8 mouse cellular contexts compared by ENCODE assay signal in genomic region chr5:33274085-33274952, GRCm38 (mm10). TPM values are rescaled to one million over a fixed set of nuclear protein-coding genes. Genes with fewer than 3 reads are reported as not detected.
A peak's percentile ranks its signal among the peaks of the same experiment; 100 is the strongest.
DNase-seq lines count a peak whose midpoint lies in the region; ATAC-seq and TF ChIP-seq lines count a peak whose summit lies in the region.

No protein-coding gene starts in this region.

- H3K4me2 ChIP-seq in lung, embryonic 16.5 days (ENCODE audit: low read depth, low read length) = peak overlapping the region; percentile 90

- peak in 2 of 3 experiments; percentile 7 to 12; a peak in 1 of 6 replicates for TF ChIP-seq CTCF in MEL (IDR thresholded peaks at IDR 0.05 in 2 of 3, conservative IDR thresholded peaks at IDR 0.05 in 1 of 3; ENCODE audit: control insufficient read depth in 1 of 3, insufficient read depth in 1 of 3, low read depth in 2 of 3, low read length in 3 of 3, poor library complexity in 1 of 3, severe bottlenecking in 1 of 3)
- TF ChIP-seq CTCF in cerebellum, adult 2 months (IDR thresholded peaks at IDR 0.05; ENCODE audit: borderline replicate concordance, insufficient read depth, low read depth, low read length) = no peak

- no peak for TF ChIP-seq RAD21 in MEL (IDR thresholded peaks at IDR 0.05; ENCODE audit: low read depth, low read length)

- TF ChIP-seq POLR2A in MEL (IDR thresholded peaks at IDR 0.05; ENCODE audit: control insufficient read depth in 1 of 2, insufficient read depth in 1 of 2, low read depth in 1 of 2, low read length in 2 of 2, poor library complexity in 1 of 2) = peak; percentile 85 to 92
- TF ChIP-seq POLR2A in cerebellum, adult 2 months (IDR thresholded peaks at IDR 0.05; ENCODE audit: borderline replicate concordance, insufficient read depth, low read length) = peak; percentile 58

- DNase-seq in MEL (ENCODE audit: low read depth, low spot score) = peak; percentile 97
- DNase-seq in cerebellum, adult 2 months = peak; percentile 92 to 96
- DNase-seq in forelimb bud, embryonic 11.5 days (ENCODE audit: low read depth, low spot score) = peak; percentile 98
- peak; percentile 45 for DNase-seq in layer of hippocampus, adult 9-10 months (ENCODE audit: low spot score)
- DNase-seq in ovary, postnatal 10 days (ENCODE audit: low spot score) = peak; percentile 84
- DNase-seq in thymus, postnatal 10 days (ENCODE audit: low spot score in 2 of 2) = peak; percentile 89 to 95

- peak overlapping the region; percentile 94 for H3K9ac ChIP-seq in MEL (ENCODE audit: control insufficient read depth, low read depth, low read length, poor library complexity, severe bottlenecking)
- H3K9ac ChIP-seq in lung, embryonic 16.5 days (ENCODE audit: low read length) = peak overlapping the region; percentile 85

- peak overlapping the region; percentile 74 for H3K4me3 ChIP-seq in MEL (ENCODE audit: control insufficient read depth in 1 of 2, insufficient read depth in 1 of 2, low read depth in 2 of 2, low read length in 2 of 2)
- H3K4me3 ChIP-seq in cerebellum, adult 2 months (replicated peaks; ENCODE audit: insufficient read depth, low read depth, low read length) = peak overlapping the region; percentile 96
- H3K4me3 ChIP-seq in lung, embryonic 16.5 days (ENCODE audit: low read length) = peak overlapping the region; percentile 76

- H3K4me1 ChIP-seq in MEL (ENCODE audit: control insufficient read depth in 1 of 2, insufficient read depth in 2 of 2, low read length in 2 of 2) = peaks cover 24 to 57% of the 10 kb centered on the region in 2 experiments
- peaks cover 26% of the 10 kb centered on the region for H3K4me1 ChIP-seq in cerebellum, adult 2 months (ENCODE audit: control insufficient read depth, insufficient read depth, low read length)
- H3K4me1 ChIP-seq in lung, embryonic 16.5 days (replicated peaks; ENCODE audit: control insufficient read depth, insufficient read depth, low read length) = peaks cover 28% of the 10 kb centered on the region

- no peaks in the 10 kb centered on the region for H3K27me3 ChIP-seq in MEL (ENCODE audit: control insufficient read depth in 1 of 2, insufficient read depth in 2 of 2, low read length in 2 of 2)
- H3K27me3 ChIP-seq in cerebellum, adult 2 months (ENCODE audit: control insufficient read depth, insufficient read depth, low read length) = no peaks in the 10 kb centered on the region
- H3K27me3 ChIP-seq in lung, embryonic 16.5 days (ENCODE audit: control insufficient read depth, insufficient read depth, low read depth, low read length) = no peaks in the 10 kb centered on the region

- under 1% methylated on average over 97 of the region's 97 CpGs for WGBS in cerebellum, adult 2 months
- under 1% methylated on average over 56 of the region's 97 CpGs for WGBS in lung, embryonic 16.5 days

- ATAC-seq in hematopoietic stem cell, adult 5-6 weeks (replicated peaks in 1 of 2; ENCODE audit: insufficient read depth in 1 of 2, low FRiP score in 2 of 2, low TSS enrichment in 1 of 2, low read depth in 1 of 2, poor library complexity in 2 of 2, severe bottlenecking in 2 of 2) = peak; percentile 50 to 63
- peak; percentile 65 for ATAC-seq in lung, embryonic 16.5 days (ENCODE audit: low read depth)

- 0 out of 4 replicates have a peak, but pooled peaks of 1 of the 2 experiments have one; percentile 35 for TF ChIP-seq EP300 in MEL (IDR thresholded peaks at IDR 0.05; ENCODE audit: low read depth in 1 of 2, low read length in 2 of 2)

- H3K9me3 ChIP-seq in MEL (replicated peaks; ENCODE audit: insufficient read depth, low read length) = no peaks in the 10 kb centered on the region
- H3K9me3 ChIP-seq in lung, embryonic 16.5 days (ENCODE audit: control insufficient read depth, low read length) = no peaks in the 10 kb centered on the region

- peaks cover 13 to 56% of the 10 kb centered on the region in 2 experiments for H3K36me3 ChIP-seq in MEL (ENCODE audit: control insufficient read depth in 1 of 2, insufficient read depth in 2 of 2, low read length in 2 of 2)
- H3K36me3 ChIP-seq in lung, embryonic 16.5 days (ENCODE audit: control insufficient read depth, insufficient read depth, low read length) = peaks cover 3% of the 10 kb centered on the region

- peak overlapping the region; percentile 95 for H3K27ac ChIP-seq in MEL (ENCODE audit: control insufficient read depth, low read depth, low read length)
- peak overlapping the region; percentile 97 for H3K27ac ChIP-seq in cerebellum, adult 2 months (ENCODE audit: insufficient read depth, low read length)
- H3K27ac ChIP-seq in lung, embryonic 16.5 days (ENCODE audit: low read length) = peak overlapping the region; percentile 96

- H3K79me2 ChIP-seq in MEL (ENCODE audit: control insufficient read depth, insufficient read depth, low read length, poor library complexity) = peaks cover 52% of the 10 kb centered on the region

TF ChIP-seq in MEL, 35 proteins besides CTCF, POLR2A, EP300 and RAD21 (continues in another document):
- TF ChIP-seq HCFC1 (IDR thresholded peaks at IDR 0.05; ENCODE audit: low read depth, low read length) (peak; percentile 75), POLR2AphosphoS5 (IDR thresholded peaks at IDR 0.05; ENCODE audit: borderline replicate concordance, low read depth, low read length) (no peak; the same call in 1 of the 2 replicates), MYC (IDR thresholded peaks at IDR 0.05; ENCODE audit: low read depth, low read length) (no peak; the same call in 1 of the 2 replicates), JUND (IDR thresholded peaks at IDR 0.05; ENCODE audit: low read depth, low read length) (no peak), CHD2 (IDR thresholded peaks at IDR 0.05; ENCODE audit: low read length) (no peak), TCF12 (IDR thresholded peaks at IDR 0.05; ENCODE audit: low read depth, low read length) (peak; percentile 56), ELF1 (IDR thresholded peaks at IDR 0.05; ENCODE audit: low read depth, low read length) (peak; percentile 15; the same call in 1 of the 2 replicates), UBTF (IDR thresholded peaks at IDR 0.05; ENCODE audit: borderline replicate concordance, insufficient read depth, low read depth, low read length) (no peak), MXI1 (IDR thresholded peaks at IDR 0.05; ENCODE audit: low read depth, low read length) (peak; percentile 71), USF2 (IDR thresholded peaks at IDR 0.05; ENCODE audit: borderline replicate concordance in 1 of 2, insufficient read depth in 1 of 2, low read depth in 1 of 2, low read length in 2 of 2) (no peak), MAFK (IDR thresholded peaks at IDR 0.05; ENCODE audit: borderline replicate concordance, low read depth, low read length) (no peak), ETS1 (IDR thresholded peaks at IDR 0.05; ENCODE audit: low read depth, low read length) (peak; percentile 8; the same call in 1 of the 2 replicates), TBP (IDR thresholded peaks at IDR 0.05; ENCODE audit: low read depth, low read length) (no peak), CHD1 (IDR thresholded peaks at IDR 0.05; ENCODE audit: low read depth, low read length) (peak; percentile 71; the same call in 1 of the 2 replicates), ZKSCAN1 (IDR thresholded peaks at IDR 0.05; ENCODE audit: low read depth, low read length) (no peak), E2F4 (IDR thresholded peaks at IDR 0.05; ENCODE audit: borderline replicate concordance, low read depth, low read length) (no peak), GABPA (IDR thresholded peaks at IDR 0.05; ENCODE audit: low read depth, low read length) (no peak), ZC3H11A (IDR thresholded peaks at IDR 0.05; ENCODE audit: low read depth, low read length) (no peak), NELFE (IDR thresholded peaks at IDR 0.05; ENCODE audit: low read depth, low read length) (peak; percentile 91), SIN3A (IDR thresholded peaks at IDR 0.05; ENCODE audit: low read length) (no peak; the same call in 1 of the 2 replicates), KAT2A (conservative IDR thresholded peaks at IDR 0.05; ENCODE audit: low read depth, low read length) (no peak; the same call in 1 of the 2 replicates), USF1 (IDR thresholded peaks at IDR 0.05; ENCODE audit: low read depth, low read length) (no peak), RCOR1 (IDR thresholded peaks at IDR 0.05; ENCODE audit: low read depth, low read length) (no peak), MAX (IDR thresholded peaks at IDR 0.05; ENCODE audit: low read length) (peak; percentile 24; the same call in 1 of the 2 replicates), ZMIZ1 (IDR thresholded peaks at IDR 0.05; ENCODE audit: low read depth, low read length) (peak; percentile 72), MYB (IDR thresholded peaks at IDR 0.05; ENCODE audit: low read depth, low read length) (no peak), SMC3 (IDR thresholded peaks at IDR 0.05; ENCODE audit: low read depth, low read length) (no peak), MAZ (IDR thresholded peaks at IDR 0.05; ENCODE audit: low read depth, low read length) (peak; percentile 12), ZNF384 (IDR thresholded peaks at IDR 0.05; ENCODE audit: low read depth, low read length) (0 out of 2 replicates have a peak, but pooled peaks have one; percentile 62), BHLHE40 (IDR thresholded peaks at IDR 0.05; ENCODE audit: borderline replicate concordance, low read depth, low read length) (peak; percentile 57), MEF2A (IDR thresholded peaks at IDR 0.05; ENCODE audit: extremely low read depth, insufficient replicate concordance, low read depth, low read length, poor library complexity, severe bottlenecking) (peak; percentile 19; the same call in 1 of the 2 replicates), NRF1 (IDR thresholded peaks at IDR 0.05; ENCODE audit: insufficient read depth, low read depth, low read length, poor library complexity, severe bottlenecking) (peak; percentile 84), GATA1 (IDR thresholded peaks at IDR 0.05; ENCODE audit: low read depth, low read length) (no peak)

RNA-seq across cellular contexts. Expression of gene Ctbp1, which starts 0.5 kb away (rescaled TPM):
- total RNA-seq in MEL (2012; rRNA removed) = 413 and 443 TPM in 2 replicates
- 100 to 1,000 TPM; 353 to 595 TPM for polyA plus RNA-seq in MEL (2012; ENCODE audit: insufficient read depth in 1 of 2, insufficient read length in 2 of 2, low read depth in 1 of 2, low replicate concordance in 2 of 2, missing spikeins in 1 of 2)
- 325 and 334 TPM in 2 replicates for polyA plus RNA-seq in cerebellum, adult 2 months (2012; rRNA removed)
- total RNA-seq in hematopoietic stem cell, adult 5-6 weeks (2017) = 143 and 146 TPM in 2 replicates
- 259 and 279 TPM in 2 replicates for polyA plus RNA-seq in lung, embryonic 16.5 days (2015; fragmentation: Nextera tagmentation; extraction: Ambion mirVana)

RNA-seq across cellular contexts. Expression of gene Spon2, which starts 56.1 kb away (rescaled TPM):
- total RNA-seq in MEL (2012; rRNA removed) = 1.7 and 3.1 TPM in 2 replicates
- 1 to 10 TPM in 1 of 2 experiments, not detected in 1; 2.6 TPM for polyA plus RNA-seq in MEL (2012; ENCODE audit: insufficient read depth in 1 of 2, insufficient read length in 2 of 2, low read depth in 1 of 2, low replicate concordance in 2 of 2, missing spikeins in 1 of 2)
- 0.21 and 0.33 TPM in 2 replicates for polyA plus RNA-seq in cerebellum, adult 2 months (2012; rRNA removed)
- 0.99 and 1.3 TPM in 2 replicates for total RNA-seq in hematopoietic stem cell, adult 5-6 weeks (2017)
- 23.4 and 30.2 TPM in 2 replicates for polyA plus RNA-seq in lung, embryonic 16.5 days (2015; fragmentation: Nextera tagmentation; extraction: Ambion mirVana)

Comparison
In these comparisons a context has a peak if more than half of its experiments do, and no peak if none do; other contexts are left out.
1. Peak in every context shown above with its lines: DNase-seq, ATAC-seq, H3K4me3 ChIP-seq and H3K27ac ChIP-seq.
2. DNase-seq: peak in every context shown above with its lines; median percentile 98 in forelimb bud, embryonic 11.5 days; 97 in MEL; 94 in cerebellum, adult 2 months; 92 in thymus, postnatal 10 days; 84 in ovary, postnatal 10 days; 45 in layer of hippocampus, adult 9-10 months.